8 mouse cellular contexts compared by ENCODE assay signal in genomic region chr8:47414258-47414525, GRCm38 (mm10). TPM values are rescaled to one million over a fixed set of nuclear protein-coding genes. Genes with fewer than 3 reads are reported as not detected.
A peak's percentile ranks its signal among the peaks of the same experiment; 100 is the strongest.
DNase-seq lines count a peak whose midpoint lies in the region; ATAC-seq and TF ChIP-seq lines count a peak whose summit lies in the region.
"Not testable (repeated sequence)": the region's sequence is repeated elsewhere in the genome, so short reads cannot be mapped to it uniquely, and the experiment has no call there.

No protein-coding gene starts in this region.

- H3K27ac ChIP-seq in embryonic fibroblast, embryonic 13.5 days (ENCODE audit: insufficient read depth, low read length); heart, embryonic 12.5 days (ENCODE audit: poor library complexity, severe bottlenecking); intestine, embryonic 14.5 days (ENCODE audit: low read depth); liver, embryonic 13.5 days; neural tube, embryonic 14.5 days (ENCODE audit: low read depth, low read length): not testable (repeated sequence)

- H3K4me3 ChIP-seq in embryonic fibroblast, embryonic 13.5 days (ENCODE audit: insufficient read depth, low read length) = peak overlapping the region; percentile 53; the same call in 1 of the 2 replicates
- peak overlapping the region; percentile 63 for H3K4me3 ChIP-seq in heart, embryonic 12.5 days
- peak overlapping the region; percentile 60 for H3K4me3 ChIP-seq in intestine, embryonic 14.5 days (ENCODE audit: low read depth, low read length)
- 0 out of 2 replicates have a peak overlapping the region, but pooled peaks have one; percentile 56 for H3K4me3 ChIP-seq in liver, embryonic 13.5 days (replicated peaks)
- H3K4me3 ChIP-seq in neural tube, embryonic 14.5 days (ENCODE audit: low read depth, low read length) = peak overlapping the region; percentile 56; the same call in 1 of the 2 replicates

- not testable (repeated sequence) for H3K36me3 ChIP-seq in heart, embryonic 12.5 days; intestine, embryonic 14.5 days (ENCODE audit: control insufficient read depth, insufficient read depth, low read length); liver, embryonic 13.5 days; neural tube, embryonic 14.5 days (ENCODE audit: control insufficient read depth, insufficient read depth, low read length)

- not testable (repeated sequence) for H3K9me3 ChIP-seq in heart, embryonic 12.5 days (replicated peaks); intestine, embryonic 14.5 days (ENCODE audit: control insufficient read depth, low read length); liver, embryonic 13.5 days (replicated peaks); neural tube, embryonic 14.5 days (ENCODE audit: control insufficient read depth, low read length)

- TF ChIP-seq CTCF in embryonic fibroblast, embryonic 13.5 days (IDR thresholded peaks at IDR 0.05; ENCODE audit: borderline replicate concordance, insufficient read depth, low read length) = not testable (repeated sequence)

- 4% methylated on average over 8 of the region's 8 CpGs for WGBS in heart, embryonic 12.5 days
- 9% methylated on average over 8 of the region's 8 CpGs for WGBS in intestine, embryonic 14.5 days
- WGBS in large intestine, adult 2 months = 5% methylated on average over 8 of the region's 8 CpGs
- WGBS in liver, embryonic 13.5 days (ENCODE audit: insufficient replicate concordance) = 4% methylated on average over 8 of the region's 8 CpGs
- WGBS in neural tube, embryonic 14.5 days = under 1% methylated on average over 8 of the region's 8 CpGs

- not testable (repeated sequence) for ATAC-seq in heart, embryonic 12.5 days (ENCODE audit: insufficient number of reproducible peaks, low FRiP score); liver, embryonic 13.5 days (ENCODE audit: low read depth); neural tube, embryonic 14.5 days (ENCODE audit: low read depth)
- 0 out of 2 replicates have a peak, but pooled peaks have one; percentile 10 for ATAC-seq in intestine, embryonic 14.5 days (replicated peaks; ENCODE audit: low FRiP score, low TSS enrichment, low read depth)

- H3K4me1 ChIP-seq in embryonic fibroblast, embryonic 13.5 days (ENCODE audit: control insufficient read depth, insufficient read depth, low read length); intestine, embryonic 14.5 days (replicated peaks; ENCODE audit: control insufficient read depth, insufficient read depth, low read length); liver, embryonic 13.5 days (replicated peaks): not testable (repeated sequence)
- peaks cover 11% of the 10 kb centered on the region; the same call in 1 of the 2 replicates for H3K4me1 ChIP-seq in heart, embryonic 12.5 days (replicated peaks)
- peaks cover 12% of the 10 kb centered on the region for H3K4me1 ChIP-seq in neural tube, embryonic 14.5 days (ENCODE audit: control insufficient read depth, insufficient read depth, low read length)

- peak; percentile 20 for DNase-seq in adrenal gland, postnatal 10 days
- DNase-seq in intestine, embryonic 14.5 days (ENCODE audit: low spot score); liver, embryonic 13.5 days: not testable (repeated sequence)
- DNase-seq in large intestine, adult 2 months (ENCODE audit: low read depth, low spot score) = peak; percentile 7
- peak; percentile 49 for DNase-seq in lung, postnatal 36 days

- H3K4me2 ChIP-seq in heart, embryonic 12.5 days = peak overlapping the region; percentile 90
- H3K4me2 ChIP-seq in intestine, embryonic 14.5 days (ENCODE audit: low read length) = peak overlapping the region; percentile 88
- H3K4me2 ChIP-seq in liver, embryonic 13.5 days = peak overlapping the region; percentile 63
- peak overlapping the region; percentile 95 for H3K4me2 ChIP-seq in neural tube, embryonic 14.5 days (ENCODE audit: low read depth, low read length)

- peak overlapping the region; percentile 55; the same call in 1 of the 2 replicates for H3K9ac ChIP-seq in heart, embryonic 12.5 days
- not testable (repeated sequence) for H3K9ac ChIP-seq in intestine, embryonic 14.5 days (ENCODE audit: low read length); liver, embryonic 13.5 days; neural tube, embryonic 14.5 days (replicated peaks; ENCODE audit: low read depth, low read length)

- H3K27me3 ChIP-seq in heart, embryonic 12.5 days (replicated peaks) = peaks cover 53% of the 10 kb centered on the region
- peaks cover 42% of the 10 kb centered on the region for H3K27me3 ChIP-seq in intestine, embryonic 14.5 days (replicated peaks; ENCODE audit: control insufficient read depth, insufficient read depth, low read length)
- peaks cover 67% of the 10 kb centered on the region for H3K27me3 ChIP-seq in liver, embryonic 13.5 days
- peaks cover 30% of the 10 kb centered on the region for H3K27me3 ChIP-seq in neural tube, embryonic 14.5 days (ENCODE audit: control insufficient read depth, insufficient read depth, low read length)

- TF ChIP-seq POLR2A in embryonic fibroblast, embryonic 13.5 days (IDR thresholded peaks at IDR 0.05; ENCODE audit: low read depth, low read length) = not testable (repeated sequence)

RNA-seq across cellular contexts. Expression of gene Stox2, which starts 32.0 kb away (rescaled TPM):
- total RNA-seq in adrenal gland, postnatal 10 days (2021) = 10 to 100 TPM; 12.4 to 18.8 TPM
- polyA plus RNA-seq in embryonic fibroblast, embryonic 13.5 days (2011; ENCODE audit: insufficient read length, low read depth, missing spikeins) = 30.9 and 33.7 TPM in 2 replicates
- polyA plus RNA-seq in heart, embryonic 12.5 days (2016; fragmentation: Nextera tagmentation; extraction: Ambion mirVana) = 10.3 and 13.2 TPM in 2 replicates
- 10.6 and 12.8 TPM in 2 replicates for polyA plus RNA-seq in intestine, embryonic 14.5 days (2014; fragmentation: Nextera tagmentation; extraction: Ambion mirVana)
- polyA plus RNA-seq in large intestine, adult 2 months (2012; rRNA removed) = 1.3 and 1.8 TPM in 2 replicates
- 0.46 and 0.61 TPM in 2 replicates for polyA plus RNA-seq in liver, embryonic 13.5 days (2015; fragmentation: Nextera tagmentation; extraction: Ambion mirVana)
- polyA plus RNA-seq in neural tube, embryonic 14.5 days (2014; fragmentation: Nextera tagmentation; extraction: Ambion mirVana) = 39.6 and 49.7 TPM in 2 replicates
